ENCODE assay signal across 10 mouse cellular contexts in the genomic region with DNA sequence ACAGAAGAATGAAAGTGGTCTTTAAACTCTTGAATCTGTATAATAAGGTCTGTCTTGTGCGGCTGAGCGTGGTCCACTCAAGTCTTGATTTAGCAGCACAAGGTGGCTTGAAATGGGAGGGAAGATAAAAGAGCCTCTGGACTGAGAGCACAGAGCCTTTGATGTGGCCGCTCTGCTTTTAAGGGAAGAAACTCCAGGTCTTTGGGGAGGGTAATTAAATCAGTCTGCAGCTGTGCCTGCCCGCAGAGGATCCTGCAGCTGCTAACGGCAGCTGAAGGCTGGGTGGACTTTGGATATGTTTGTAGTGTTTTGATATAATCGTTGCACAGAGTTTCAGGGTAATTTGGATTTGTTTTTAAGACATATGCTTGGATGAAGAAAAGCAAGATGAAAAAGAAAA. TPM values are rescaled to one million over a fixed set of nuclear protein-coding genes. Genes with fewer than 3 reads are reported as not detected.
A peak's percentile ranks its signal among the peaks of the same experiment; 100 is the strongest.
DNase-seq lines count a peak whose midpoint lies in the region; ATAC-seq lines count a peak whose summit lies in the region.
"Had no signal": no experiment of that assay in that cellular context is flagged by ENCODE, and none has a peak within 500 bp of the region (broad histone marks: within the 10 kb centered on the region; RNA-seq: fewer than 3 reads in every experiment).

No protein-coding gene starts in this region.

- H3K9me3 ChIP-seq in kidney, embryonic 16.5 days (ENCODE audit: low read length), result no peaks in the 10 kb centered on the region
- H3K9me3 ChIP-seq in hindbrain, embryonic 13.5 days, result no peaks in the 10 kb centered on the region
- no peaks in the 10 kb centered on the region for H3K9me3 ChIP-seq in neural tube, embryonic 13.5 days
- H3K9me3 ChIP-seq: megakaryocyte, embryonic 14.5 days had no signal

- DNase-seq in kidney, postnatal 25 days, result no peak
- DNase-seq in embryo, embryonic 10.5 days (ENCODE audit: low spot score), result peak; percentile 73
- DNase-seq in cerebellum, postnatal 36 days, result no peak
- no peak for DNase-seq in lung, postnatal 25 days (ENCODE audit: low spot score)
- DNase-seq: kidney, postnatal 36 days had no signal

- H3K9ac ChIP-seq in kidney, embryonic 16.5 days (replicated peaks; ENCODE audit: low read length), result no peak overlapping the region
- 0 out of 2 replicates have a peak overlapping the region, but pooled peaks have one; percentile 2 for H3K9ac ChIP-seq in hindbrain, embryonic 13.5 days
- no peak overlapping the region for H3K9ac ChIP-seq in neural tube, embryonic 13.5 days

- 0 out of 2 replicates have a peak, but pooled peaks cover 5% of the 10 kb centered on the region for H3K36me3 ChIP-seq in kidney, embryonic 16.5 days (ENCODE audit: insufficient read depth, low read length)
- peaks cover 8% of the 10 kb centered on the region; the same call in 1 of the 2 replicates for H3K36me3 ChIP-seq in hindbrain, embryonic 13.5 days
- H3K36me3 ChIP-seq in neural tube, embryonic 13.5 days, result 0 out of 2 replicates have a peak, but pooled peaks cover 5% of the 10 kb centered on the region

- ATAC-seq in kidney, embryonic 16.5 days (ENCODE audit: low FRiP score, low TSS enrichment), result no peak
- no peak for ATAC-seq in hindbrain, embryonic 13.5 days (ENCODE audit: low FRiP score)
- no peak for ATAC-seq in neural tube, embryonic 13.5 days (ENCODE audit: low read depth)
- no peak for ATAC-seq in monocyte, adult 5-6 weeks (replicated peaks; ENCODE audit: insufficient number of reproducible peaks, low FRiP score, low TSS enrichment, poor library complexity, severe bottlenecking)

- no peak overlapping the region for H3K4me2 ChIP-seq in kidney, embryonic 16.5 days (replicated peaks; ENCODE audit: low read depth, low read length)
- no peak overlapping the region for H3K4me2 ChIP-seq in hindbrain, embryonic 13.5 days
- H3K4me2 ChIP-seq in neural tube, embryonic 13.5 days, result no peak overlapping the region

- peaks cover 20% of the 10 kb centered on the region for H3K4me1 ChIP-seq in kidney, embryonic 16.5 days (ENCODE audit: insufficient read depth, low read length)
- peaks cover 34% of the 10 kb centered on the region for H3K4me1 ChIP-seq in hindbrain, embryonic 13.5 days (replicated peaks)
- H3K4me1 ChIP-seq in neural tube, embryonic 13.5 days (replicated peaks), result peaks cover 42% of the 10 kb centered on the region

- H3K27ac ChIP-seq in kidney, embryonic 16.5 days (ENCODE audit: low read length), result peak overlapping the region; percentile 41; the same call in 1 of the 2 replicates
- no peak overlapping the region for H3K27ac ChIP-seq in hindbrain, embryonic 13.5 days
- H3K27ac ChIP-seq in neural tube, embryonic 13.5 days (replicated peaks), result peak overlapping the region; percentile 64

- no peaks in the 10 kb centered on the region for H3K27me3 ChIP-seq in kidney, embryonic 16.5 days (ENCODE audit: insufficient read depth, low read length)
- no peaks in the 10 kb centered on the region for H3K27me3 ChIP-seq in hindbrain, embryonic 13.5 days
- no peaks in the 10 kb centered on the region for H3K27me3 ChIP-seq in neural tube, embryonic 13.5 days
- H3K27me3 ChIP-seq: megakaryocyte, embryonic 14.5 days had no signal

- 16% methylated on average over 6 of the region's 6 CpGs for WGBS in kidney, embryonic 16.5 days
- WGBS in hindbrain, embryonic 13.5 days, result 15% methylated on average over 6 of the region's 6 CpGs
- 5% methylated on average over 6 of the region's 6 CpGs for WGBS in neural tube, embryonic 13.5 days

- no peak overlapping the region for H3K4me3 ChIP-seq in kidney, embryonic 16.5 days (ENCODE audit: low read length)
- H3K4me3 ChIP-seq in hindbrain, embryonic 13.5 days, result no peak overlapping the region
- no peak overlapping the region for H3K4me3 ChIP-seq in neural tube, embryonic 13.5 days
- H3K4me3 ChIP-seq: megakaryocyte, embryonic 14.5 days had no signal

RNA-seq across cellular contexts. Expression of gene Ada, which starts 33.2 kb away (rescaled TPM):
- polyA plus RNA-seq in kidney, embryonic 16.5 days (2015; fragmentation: Nextera tagmentation; extraction: Ambion mirVana), result 11.7 and 13.3 TPM in 2 replicates
- polyA plus RNA-seq in hindbrain, embryonic 13.5 days (2015; fragmentation: Nextera tagmentation; extraction: Ambion mirVana), result 2.8 and 3.2 TPM in 2 replicates
- polyA plus RNA-seq in neural tube, embryonic 13.5 days (2015; fragmentation: Nextera tagmentation; extraction: Ambion mirVana), result 1.9 and 2.5 TPM in 2 replicates
- 2.3 to 4.2 TPM (median 3.8 TPM) in 3 replicates for total RNA-seq in monocyte, adult 5-6 weeks (2017)

RNA-seq across cellular contexts. Expression of gene Pkig, which starts 58.7 kb away (rescaled TPM):
- 180 and 187 TPM in 2 replicates for polyA plus RNA-seq in kidney, embryonic 16.5 days (2015; fragmentation: Nextera tagmentation; extraction: Ambion mirVana)
- polyA plus RNA-seq in hindbrain, embryonic 13.5 days (2015; fragmentation: Nextera tagmentation; extraction: Ambion mirVana), result 110 and 119 TPM in 2 replicates
- 116 and 123 TPM in 2 replicates for polyA plus RNA-seq in neural tube, embryonic 13.5 days (2015; fragmentation: Nextera tagmentation; extraction: Ambion mirVana)
- total RNA-seq in monocyte, adult 5-6 weeks (2017), result 35.5 to 40.2 TPM (median 39.7 TPM) in 3 replicates
